Mouse (Mus musculus): ENCODE measurements around the gene Dpf2. TPM values are rescaled to one million over a fixed set of nuclear protein-coding genes. Genes with fewer than 3 reads are reported as not detected.

Gene Dpf2
- polyA plus RNA-seq, 1 experiment from 2014 or later, result 162 TPM

- peak; percentile 64 for DNase-seq
Observed at GRCm38 (mm10) chr19:5921715-5922114, 8.9 kb upstream of the Dpf2 start.

GRCm38 (mm10) chr19:5912103-5913006, 455 bp downstream of the Dpf2 start:
- Histone ChIP-seq H3K4me3 (ENCODE audit: low read depth, low read length) (peak overlapping the region; percentile 91), H3K36me3 (ENCODE audit: insufficient read depth) (peaks cover 19% of the 10 kb centered on the region), H3K27me3 (ENCODE audit: insufficient read depth, low read length) (no peaks in the 10 kb centered on the region), H3K9ac (peak overlapping the region; percentile 96), H3K9me3 (ENCODE audit: low read depth, low read length) (no peaks in the 10 kb centered on the region), H3K4me1 (ENCODE audit: insufficient read depth) (peaks cover 11% of the 10 kb centered on the region; the same call in 1 of the 2 replicates), H3K27ac (ENCODE audit: low read depth) (peak overlapping the region; percentile 91), H3K4me2 (peak overlapping the region; percentile 85)
- WGBS, result under 1% methylated on average over 59 of the region's 59 CpGs
- peak; percentile 97 for ATAC-seq (ENCODE audit: insufficient read depth)
- peak; percentile 44; the same call in 1 of the 2 replicates for TF ChIP-seq CTCF (IDR thresholded peaks at IDR 0.05; ENCODE audit: low read depth)
- DNase-seq, result peak; percentile 100

More at GRCm38 (mm10) chr19:5921715-5922114, 8.9 kb upstream of the Dpf2 start:
- Histone ChIP-seq H3K4me1 (ENCODE audit: insufficient read depth) (peaks cover 10% of the 10 kb centered on the region; the same call in 1 of the 2 replicates), H3K4me2 (peak overlapping the region; percentile 96), H3K9me3 (ENCODE audit: low read depth, low read length) (no peaks in the 10 kb centered on the region), H3K27ac (ENCODE audit: low read depth) (peak overlapping the region; percentile 12; the same call in 1 of the 2 replicates), H3K36me3 (ENCODE audit: insufficient read depth) (peaks cover 20% of the 10 kb centered on the region), H3K27me3 (ENCODE audit: insufficient read depth, low read length) (no peaks in the 10 kb centered on the region), H3K4me3 (ENCODE audit: low read depth, low read length) (peak overlapping the region; percentile 9), H3K9ac (peak overlapping the region; percentile 24)
- TF ChIP-seq CTCF (IDR thresholded peaks at IDR 0.05; ENCODE audit: low read depth), result no peak
- ATAC-seq (ENCODE audit: insufficient read depth), result no peak
- WGBS, result 13% methylated on average over 9 of the region's 9 CpGs

DNA sequence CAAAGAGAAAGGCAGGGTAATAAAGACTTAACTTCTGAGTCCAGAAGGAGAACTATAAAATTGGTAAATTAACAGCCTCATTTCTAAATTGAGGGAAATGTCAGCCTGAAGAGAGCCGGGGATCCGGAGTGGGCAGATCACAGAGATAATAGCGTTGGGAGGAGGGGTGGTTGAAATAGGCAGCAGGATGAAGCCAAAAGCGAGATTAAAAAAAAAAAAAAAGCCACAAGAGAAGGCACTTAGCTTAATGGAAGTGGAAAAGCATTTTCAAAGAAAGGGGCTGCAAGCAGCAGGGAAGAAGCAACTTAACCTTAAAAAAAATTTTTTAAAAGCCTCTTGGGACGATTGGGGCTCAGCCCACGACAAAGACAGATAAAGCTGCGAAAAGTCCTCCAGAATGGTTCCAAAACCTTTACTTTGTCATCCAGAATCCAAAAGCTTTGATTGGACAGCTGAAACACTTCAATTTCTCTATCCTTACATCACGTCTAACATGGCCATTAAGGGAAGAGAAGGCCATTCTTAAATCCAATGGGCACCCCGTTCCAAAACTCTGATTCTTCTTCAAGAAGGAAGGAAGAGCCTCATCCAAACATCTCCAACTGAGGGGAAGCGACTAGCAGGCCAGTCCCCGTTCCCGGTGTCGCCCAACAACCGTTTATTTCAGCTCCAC, 1.2 kb downstream of the Dpf2 start:
- Histone ChIP-seq H3K36me3 (ENCODE audit: insufficient read depth) (peaks cover 19% of the 10 kb centered on the region), H3K4me3 (ENCODE audit: low read depth, low read length) (peak overlapping the region; percentile 91), H3K9me3 (ENCODE audit: low read depth, low read length) (no peaks in the 10 kb centered on the region), H3K27ac (ENCODE audit: low read depth) (peak overlapping the region; percentile 91), H3K4me2 (peak overlapping the region; percentile 72), H3K4me1 (ENCODE audit: insufficient read depth) (peaks cover 11% of the 10 kb centered on the region; the same call in 1 of the 2 replicates), H3K9ac (peak overlapping the region; percentile 96), H3K27me3 (ENCODE audit: insufficient read depth, low read length) (no peaks in the 10 kb centered on the region)
- DNase-seq, result no peak
- TF ChIP-seq CTCF (IDR thresholded peaks at IDR 0.05; ENCODE audit: low read depth), result no peak
- WGBS, result 2% methylated on average over 14 of the region's 14 CpGs
- ATAC-seq (ENCODE audit: insufficient read depth), result no peak

DNA sequence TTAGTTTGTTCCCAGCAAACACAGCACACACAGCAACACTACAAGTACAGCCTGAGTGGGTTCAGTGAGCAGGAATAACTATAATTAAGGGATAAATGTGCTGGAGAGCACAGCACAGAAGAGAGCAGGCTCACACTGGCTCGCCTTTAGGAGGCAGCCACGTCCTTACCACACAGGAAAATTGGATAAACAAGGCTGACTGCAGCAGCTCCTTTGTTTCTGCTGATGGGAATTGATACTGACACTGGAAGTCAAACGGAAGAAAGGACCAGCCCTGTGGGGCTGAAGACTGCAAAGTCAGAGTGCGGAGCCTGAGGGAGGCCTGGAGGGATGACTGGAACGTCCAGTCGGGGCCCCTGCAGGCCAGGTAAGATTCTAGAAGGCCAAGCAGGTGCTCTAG, 2.6 kb downstream of the Dpf2 start:
- Histone ChIP-seq H3K9me3 (ENCODE audit: low read depth, low read length) (no peaks in the 10 kb centered on the region), H3K27me3 (ENCODE audit: insufficient read depth, low read length) (no peaks in the 10 kb centered on the region), H3K4me1 (ENCODE audit: insufficient read depth) (peaks cover 11% of the 10 kb centered on the region; the same call in 1 of the 2 replicates), H3K27ac (ENCODE audit: low read depth) (no peak overlapping the region), H3K9ac (no peak overlapping the region), H3K4me3 (ENCODE audit: low read depth, low read length) (no peak overlapping the region; the same call in 1 of the 2 replicates), H3K4me2 (peak overlapping the region; percentile 72), H3K36me3 (ENCODE audit: insufficient read depth) (peaks cover 24% of the 10 kb centered on the region)
- TF ChIP-seq CTCF (IDR thresholded peaks at IDR 0.05; ENCODE audit: low read depth), result no peak
- 42% methylated on average over 6 of the region's 6 CpGs for WGBS
- ATAC-seq (ENCODE audit: insufficient read depth) (no peak), DNase-seq (no peak)

DNA sequence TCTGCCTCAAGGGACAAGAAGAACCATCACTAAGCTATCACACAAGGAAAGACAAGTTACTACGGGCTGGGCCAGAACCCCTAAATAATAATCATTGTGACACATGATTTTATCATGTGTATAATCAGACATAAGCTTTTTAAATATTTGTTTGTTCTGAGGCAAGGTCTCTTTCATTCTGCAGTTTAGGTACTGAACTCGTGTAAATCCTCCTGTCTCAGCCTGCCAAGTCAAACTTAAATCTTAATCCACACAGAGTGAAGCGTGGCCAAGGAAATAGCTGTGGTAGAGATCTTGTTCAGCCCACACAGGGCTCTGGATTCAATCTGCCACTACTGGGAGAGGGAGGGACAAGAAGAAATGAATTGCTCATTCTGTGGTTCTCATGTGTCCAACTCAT, 5.5 kb downstream of the Dpf2 start:
- no peak overlapping the region for H3K27ac ChIP-seq (ENCODE audit: low read depth)
- WGBS, result 86% methylated on average over 3 of the region's 3 CpGs
- no peak for TF ChIP-seq CTCF (IDR thresholded peaks at IDR 0.05; ENCODE audit: low read depth)
- no peaks in the 10 kb centered on the region for H3K9me3 ChIP-seq (ENCODE audit: low read depth, low read length)
- no peak for DNase-seq
- H3K27me3 ChIP-seq (ENCODE audit: insufficient read depth, low read length), result no peaks in the 10 kb centered on the region
- ATAC-seq (ENCODE audit: insufficient read depth), result no peak
- peaks cover 53% of the 10 kb centered on the region for H3K36me3 ChIP-seq (ENCODE audit: insufficient read depth)
- peaks cover 8% of the 10 kb centered on the region; the same call in 1 of the 2 replicates for H3K4me1 ChIP-seq (ENCODE audit: insufficient read depth)
- H3K4me3 ChIP-seq (ENCODE audit: low read depth, low read length), result no peak overlapping the region
- H3K9ac ChIP-seq, result no peak overlapping the region
- H3K4me2 ChIP-seq, result no peak overlapping the region

DNA sequence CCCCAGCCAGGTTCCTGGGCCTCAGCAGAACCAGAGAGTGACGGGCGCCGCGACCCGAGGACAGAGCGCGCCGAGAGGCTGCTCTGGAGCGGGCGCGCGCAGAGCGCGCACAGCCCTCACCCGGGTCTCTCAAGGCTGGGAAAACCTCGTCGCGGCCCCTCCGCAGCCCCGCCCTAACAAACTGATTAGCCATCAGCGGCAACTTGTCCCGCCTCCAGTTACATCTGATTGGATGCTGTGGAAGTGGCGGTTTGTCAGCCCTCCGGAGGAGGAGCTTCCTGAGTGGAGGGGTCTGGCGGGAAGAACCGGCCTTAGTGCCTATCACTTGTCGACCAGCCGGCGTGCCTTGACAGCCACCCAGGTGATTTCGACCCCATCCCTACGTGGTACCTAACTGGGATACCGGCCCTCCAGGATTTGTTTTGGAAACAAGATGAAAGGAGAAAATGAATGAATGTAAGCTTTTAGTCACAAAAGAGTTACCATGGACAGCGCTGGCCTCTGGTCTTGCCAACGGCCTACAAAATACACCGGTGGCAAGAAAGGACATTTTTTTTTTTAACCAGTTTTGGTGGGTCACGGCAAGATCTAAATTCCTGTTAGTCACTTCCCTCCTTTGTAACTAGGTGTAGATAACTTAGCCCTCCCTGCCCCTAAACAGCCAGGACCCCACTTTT, 18.7 kb downstream of the Dpf2 start, which contains the start of gene Tigd3:
Gene Tigd3, minus strand, starts transcription at position 148 of the 677 bp plus-strand sequence.
- Histone ChIP-seq H3K27ac (ENCODE audit: low read depth) (peak within 1 kb of the TSS; percentile 30; the same call in 1 of the 2 replicates), H3K4me3 (ENCODE audit: low read depth, low read length) (peak within 1 kb of the TSS; percentile 63), H3K9me3 (ENCODE audit: low read depth, low read length) (no peaks in the 10 kb centered on the region), H3K36me3 (ENCODE audit: insufficient read depth) (peaks cover 35% of the 10 kb centered on the region), H3K4me2 (peak within 1 kb of the TSS; percentile 89), H3K9ac (peak within 1 kb of the TSS; percentile 75), H3K4me1 (ENCODE audit: insufficient read depth) (0 out of 2 replicates have a peak, but pooled peaks cover 3% of the 10 kb centered on the region), H3K27me3 (ENCODE audit: insufficient read depth, low read length) (no peaks in the 10 kb centered on the region)
- 2% methylated on average over 36 of the region's 36 CpGs for WGBS
- ATAC-seq (ENCODE audit: insufficient read depth) (peak; percentile 97), DNase-seq (peak; percentile 99)
- TF ChIP-seq CTCF (IDR thresholded peaks at IDR 0.05; ENCODE audit: low read depth), result no peak
